Mouse (Mus musculus) skeletal muscle tissue, adult 2 months (tissue): ENCODE measurements around the gene Col18a1.

Experiments
- DNase-seq: peaks from one replicate; pipeline ENCODE4 v3.0.0-alpha.2; 2012; ENCODE audit warnings: low read depth, low spot score

The Col18a1 gene

DNA sequence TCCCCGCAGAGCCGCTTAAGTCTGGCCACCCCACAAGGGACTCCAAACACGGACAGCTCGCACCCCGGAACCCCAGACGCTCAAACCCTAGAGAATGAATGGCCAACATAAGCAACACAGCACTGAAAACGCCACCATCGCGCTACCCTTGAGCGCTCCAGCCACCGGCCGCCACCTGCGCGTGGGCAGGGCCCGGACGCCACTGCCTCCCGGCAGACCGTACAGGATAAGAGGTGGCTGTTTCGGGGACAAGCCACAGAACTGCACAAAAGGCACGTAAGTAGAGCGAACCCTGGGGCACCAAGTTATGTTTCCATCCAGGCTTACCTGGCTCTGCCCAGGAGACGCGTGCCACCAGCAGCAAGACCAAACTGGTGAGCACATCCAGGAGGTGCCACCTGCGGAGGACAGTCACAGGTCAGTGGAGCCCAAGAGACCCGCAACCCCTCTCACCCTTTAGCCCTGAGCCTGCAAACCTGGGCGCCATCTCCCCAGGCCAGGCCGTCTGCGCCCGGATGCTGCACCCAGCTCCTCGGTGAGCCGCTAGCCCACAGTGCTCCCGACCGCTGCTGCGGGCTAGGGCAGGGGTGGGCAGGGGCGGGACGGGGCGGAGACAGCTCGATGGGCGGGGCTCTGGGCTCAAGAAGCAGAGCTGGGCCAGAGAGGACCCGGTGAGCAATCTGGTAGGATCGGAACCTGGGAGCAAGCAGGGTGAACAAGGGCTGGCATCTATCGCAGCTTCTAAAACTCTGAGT is at the start of gene Col18a1:
TSS of gene Col18a1 (minus strand) at position 586 of the 755 bp plus-strand sequence.
- DNase-seq = no peak

DNA sequence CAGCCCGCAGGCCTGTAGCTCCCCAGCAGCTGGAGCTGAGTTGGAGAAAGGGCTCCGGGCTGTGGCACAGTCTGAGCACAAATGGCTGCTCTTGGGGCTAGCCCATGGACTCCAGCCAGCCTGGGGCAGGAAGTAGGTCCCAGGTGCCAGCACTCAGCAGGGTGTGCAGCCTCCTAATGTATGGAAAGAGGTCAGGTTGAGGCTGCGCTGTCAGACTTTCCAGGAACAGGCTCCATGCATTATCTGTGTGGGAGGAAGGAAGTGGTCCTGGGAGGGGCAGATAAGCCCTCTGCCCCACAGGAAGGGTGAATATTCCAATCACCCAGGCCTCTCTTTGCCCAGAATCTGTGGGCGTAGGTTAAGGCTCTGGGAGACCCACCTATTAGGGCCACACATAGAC is 49.3 kb upstream of the Col18a1 start:
- no peak for DNase-seq

DNA sequence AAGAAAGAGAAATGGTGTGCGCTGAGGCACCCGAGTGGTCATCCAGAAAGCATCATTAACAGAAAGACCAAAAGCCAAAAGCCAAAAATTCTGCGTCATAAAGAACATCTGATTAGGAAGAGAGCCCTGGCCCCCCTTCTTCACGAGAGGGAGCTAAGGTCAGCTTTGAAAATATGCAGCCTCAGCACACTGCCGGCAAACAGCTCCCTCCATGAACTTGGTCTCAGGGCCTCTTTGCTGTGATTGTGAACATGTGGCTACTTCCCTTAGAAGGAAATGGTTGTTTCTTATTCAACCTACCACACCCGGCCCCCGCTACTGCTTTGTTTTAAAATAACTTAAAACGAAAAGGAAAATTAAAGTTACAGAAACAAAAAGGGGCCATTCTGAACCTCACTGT is 48.2 kb upstream of the Col18a1 start:
- DNase-seq = no peak

DNA sequence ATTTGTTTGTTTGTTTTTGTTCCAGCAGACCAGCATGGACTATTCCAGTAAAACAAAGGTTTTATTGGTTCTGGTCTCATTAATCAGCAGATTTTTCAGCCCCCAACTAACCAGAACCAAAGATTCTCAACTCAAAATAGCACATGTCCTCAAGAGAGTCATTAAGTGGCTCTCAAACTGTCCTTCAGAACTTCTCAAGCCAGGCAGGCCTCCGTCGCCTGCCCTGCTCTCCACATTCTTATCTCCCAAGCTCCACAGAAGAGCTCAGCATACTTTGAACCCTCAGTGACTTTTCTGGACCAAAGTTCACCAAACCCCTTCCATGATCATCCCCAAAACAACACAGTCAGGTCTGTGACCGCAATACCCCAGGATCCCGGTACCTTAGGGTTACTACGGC is 47.1 kb upstream of the Col18a1 start:
- DNase-seq = no peak

DNA sequence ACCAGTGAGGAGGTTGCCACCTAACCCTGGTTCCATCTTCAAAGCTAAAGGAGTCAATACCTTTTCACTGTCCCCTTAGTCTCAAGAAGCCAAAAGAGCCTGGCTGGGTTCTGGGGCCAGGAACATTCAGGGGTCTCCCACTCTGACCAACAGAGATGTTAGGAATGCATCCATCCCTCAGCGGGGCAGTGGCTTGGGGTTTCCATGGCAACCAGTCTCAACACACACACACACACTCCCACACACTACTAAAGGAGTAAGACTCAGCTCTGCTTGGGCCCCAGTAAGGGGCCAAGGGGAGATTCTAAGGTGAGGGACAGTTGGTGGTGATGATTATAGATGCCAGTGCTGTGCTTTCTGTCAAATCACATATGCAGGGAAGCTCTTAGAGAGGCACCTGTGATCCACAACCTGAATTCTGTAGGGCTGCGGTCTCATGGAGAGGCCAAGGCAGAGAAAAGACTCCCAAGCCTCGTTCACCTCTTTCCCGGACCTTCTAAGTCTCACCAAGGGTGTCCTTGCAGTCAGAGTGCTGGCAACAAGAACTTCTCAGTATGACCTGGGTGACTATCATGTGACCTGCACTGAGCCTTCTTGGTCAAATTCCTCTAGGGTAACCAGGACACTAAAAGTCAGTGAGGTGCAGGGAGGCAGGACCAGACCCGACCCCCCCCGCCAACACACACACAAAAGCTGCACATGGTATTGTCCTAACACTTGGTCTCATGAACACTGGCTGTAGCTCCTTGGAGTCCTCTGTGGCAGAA is 46.2 kb upstream of the Col18a1 start:
- no peak for DNase-seq

DNA sequence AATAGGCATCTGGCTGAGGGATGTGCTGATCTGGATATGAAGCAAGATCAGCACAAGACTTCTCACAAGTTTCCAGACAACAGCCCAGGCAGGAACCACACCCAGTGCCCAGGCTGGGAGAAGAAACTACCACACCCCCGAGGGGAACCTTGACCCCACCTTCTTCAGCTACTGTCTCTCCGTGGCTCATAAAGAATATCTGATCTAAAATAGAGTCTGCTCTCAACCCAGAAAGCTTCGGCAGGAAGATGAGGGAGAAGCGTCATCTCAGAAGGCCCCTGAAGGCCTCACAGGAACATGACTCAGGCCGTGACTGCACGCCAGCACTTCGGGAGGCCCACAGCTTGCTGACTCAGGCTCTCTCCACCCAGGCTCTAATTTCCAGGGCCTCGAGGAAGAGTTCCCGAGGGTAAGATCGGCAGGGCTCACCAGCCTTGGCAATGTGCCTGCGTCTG is 44.8 kb upstream of the Col18a1 start:
- peak; percentile 89 for DNase-seq

DNA sequence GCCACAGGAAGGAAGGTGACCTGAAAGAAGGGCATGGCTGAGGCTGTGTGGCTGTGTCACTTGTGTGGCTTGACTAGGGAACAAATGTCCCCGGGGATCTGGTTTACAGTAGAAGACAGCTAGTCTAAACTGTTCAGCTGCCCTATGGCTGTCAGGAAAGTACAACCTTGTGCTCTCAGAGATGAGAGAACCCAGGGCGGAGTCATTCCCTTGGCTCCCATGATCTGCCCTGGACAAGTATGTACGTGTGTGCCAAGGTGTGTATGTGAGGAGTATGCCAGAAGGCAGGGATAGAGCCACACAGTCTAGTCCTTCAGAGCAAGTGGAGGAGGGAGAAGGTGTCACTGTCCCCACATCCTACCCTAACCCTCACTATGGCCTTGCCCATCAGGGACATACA is 44.3 kb upstream of the Col18a1 start:
- DNase-seq = no peak

DNA sequence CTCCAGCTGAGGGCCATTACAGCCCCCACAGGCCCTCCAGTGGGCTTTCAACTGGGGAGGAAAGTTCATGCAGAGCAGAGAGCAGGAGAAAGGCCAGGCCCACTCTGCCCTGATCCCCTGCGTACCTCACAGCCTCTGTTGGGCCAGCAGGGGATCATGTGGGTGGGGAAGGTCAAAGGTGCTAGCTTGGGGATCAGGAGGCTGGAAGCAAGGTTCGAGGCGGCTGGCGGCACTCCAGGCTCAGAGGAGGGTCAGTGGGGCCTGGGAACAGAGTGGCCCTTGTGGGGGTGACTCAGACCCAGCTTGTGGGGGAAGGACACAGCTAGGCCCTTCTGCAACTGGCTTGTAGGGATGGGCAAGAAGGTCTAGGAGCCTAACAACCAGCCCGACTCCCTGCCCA is 42.9 kb upstream of the Col18a1 start:
- no peak for DNase-seq

DNA sequence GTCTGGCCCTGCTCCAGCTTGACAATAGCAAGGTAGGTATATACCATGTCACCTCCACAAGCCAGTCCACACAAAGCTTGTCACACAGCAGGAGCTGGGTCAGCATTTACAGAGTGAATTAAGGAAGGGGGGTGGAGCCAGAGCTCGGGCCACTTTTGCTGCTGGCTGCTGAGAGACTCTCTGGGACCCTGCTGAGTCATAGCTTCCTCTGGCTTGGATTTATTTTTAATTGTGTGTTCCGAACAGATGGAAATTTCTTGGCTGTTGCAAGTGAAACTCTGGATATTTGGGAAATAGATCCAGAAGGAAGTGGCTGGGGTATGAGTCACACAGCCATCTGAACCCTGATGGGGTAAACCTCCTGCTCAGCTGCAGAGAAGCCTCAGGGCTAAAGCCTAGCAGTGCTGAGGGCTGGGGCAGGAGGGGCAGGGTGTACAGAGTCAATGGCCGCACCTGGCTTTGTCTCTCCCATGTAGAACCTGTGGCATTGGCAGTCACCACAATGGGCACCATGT is 40.3 kb upstream of the Col18a1 start:
- peak; percentile 81 for DNase-seq

DNA sequence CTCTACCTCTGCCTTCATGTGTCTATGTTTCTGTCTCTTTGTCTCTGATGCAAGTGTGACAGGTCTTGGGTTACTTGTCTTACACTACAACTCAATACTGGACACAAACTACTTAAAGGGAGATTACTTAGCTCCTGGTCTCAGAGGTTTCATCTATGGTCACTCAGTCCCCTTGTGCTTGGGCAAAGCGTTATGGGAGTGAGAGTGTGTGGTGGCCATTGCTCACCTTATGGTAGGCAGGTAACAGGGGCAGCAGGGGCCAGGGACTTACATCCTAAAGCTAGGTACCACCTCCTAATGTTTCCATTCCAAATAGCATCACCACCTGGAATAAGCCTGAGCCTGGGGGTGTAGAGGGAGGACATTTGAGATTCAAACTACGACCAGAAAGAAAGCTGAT is 39.8 kb upstream of the Col18a1 start:
- no peak for DNase-seq

DNA sequence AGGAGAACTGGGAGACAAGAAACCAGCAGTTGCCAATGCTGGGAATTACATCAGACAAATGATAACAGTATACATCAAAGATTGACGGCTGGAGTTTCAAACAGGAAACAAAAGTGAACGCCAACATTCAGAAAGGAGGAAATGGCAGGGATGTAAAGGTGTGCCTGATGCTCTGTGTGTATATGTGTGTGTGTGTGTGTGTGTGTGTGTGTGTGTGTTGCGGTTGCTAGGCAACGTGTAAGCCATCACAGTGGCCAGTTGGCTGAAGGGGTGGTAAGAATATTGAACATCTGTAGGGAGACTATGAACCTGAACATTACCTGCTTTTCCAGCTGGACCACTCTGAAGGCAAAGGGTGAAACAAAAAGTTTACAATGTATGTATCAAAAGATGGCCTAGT is 37.6 kb upstream of the Col18a1 start:
- no peak for DNase-seq

DNA sequence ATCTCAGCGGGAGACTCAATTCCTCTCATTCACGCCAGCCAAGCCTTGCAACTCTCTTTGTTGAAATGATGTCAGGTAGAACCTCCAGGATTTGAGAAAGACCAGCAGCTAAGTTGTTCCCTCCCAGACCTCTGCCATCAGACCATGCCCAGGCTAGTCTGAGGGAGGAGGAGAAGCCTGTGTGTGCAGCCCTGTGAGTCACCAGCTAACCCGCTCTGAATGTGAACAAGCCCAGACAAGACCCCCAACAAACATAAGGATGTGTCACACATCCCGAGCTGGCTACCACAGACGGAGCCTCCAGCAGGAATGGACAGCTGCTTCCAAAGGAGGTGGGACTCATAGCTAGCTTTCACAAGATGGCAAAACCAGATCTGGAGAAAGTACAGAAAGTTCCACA is 35.6 kb upstream of the Col18a1 start:
- DNase-seq = no peak

DNA sequence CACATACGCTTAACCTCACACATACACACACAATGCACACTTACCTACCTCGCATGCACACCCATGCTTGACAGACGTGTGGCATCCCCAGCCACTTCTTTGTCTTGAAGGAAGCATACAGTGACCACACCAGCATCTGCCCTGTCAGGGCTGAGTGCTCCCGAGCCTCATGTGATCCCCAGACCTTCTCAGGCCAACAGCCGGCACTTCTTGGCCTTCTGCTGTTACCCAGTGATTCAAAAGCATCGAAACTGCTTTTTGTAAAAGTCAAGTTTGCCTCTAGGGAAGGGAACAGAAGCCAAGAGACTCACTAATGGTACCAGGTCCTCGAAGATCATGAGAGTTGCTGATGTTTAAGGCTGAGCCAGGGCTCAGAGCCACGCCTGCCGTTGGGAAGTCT is 33.9 kb upstream of the Col18a1 start:
- peak; percentile 32 for DNase-seq

DNA sequence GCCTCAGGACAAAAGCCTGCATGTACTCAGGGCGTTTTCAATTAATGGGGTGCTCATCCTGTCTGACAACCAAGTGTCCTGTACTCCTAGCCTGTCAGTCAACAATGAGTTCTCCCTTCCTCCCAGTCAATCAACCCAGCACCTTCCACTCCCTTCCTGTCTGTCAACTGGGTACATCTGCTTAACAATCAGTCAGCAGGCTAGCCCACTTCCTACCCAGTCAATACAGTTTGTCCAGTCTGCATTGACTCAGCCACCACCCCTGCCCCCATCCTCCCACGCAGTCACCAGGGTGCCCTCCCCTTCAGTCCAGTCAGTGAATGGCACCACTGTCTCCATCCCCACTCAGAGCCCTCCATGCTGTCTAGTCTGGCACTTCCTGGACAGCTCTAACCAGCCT is 32.9 kb upstream of the Col18a1 start:
- DNase-seq = no peak

DNA sequence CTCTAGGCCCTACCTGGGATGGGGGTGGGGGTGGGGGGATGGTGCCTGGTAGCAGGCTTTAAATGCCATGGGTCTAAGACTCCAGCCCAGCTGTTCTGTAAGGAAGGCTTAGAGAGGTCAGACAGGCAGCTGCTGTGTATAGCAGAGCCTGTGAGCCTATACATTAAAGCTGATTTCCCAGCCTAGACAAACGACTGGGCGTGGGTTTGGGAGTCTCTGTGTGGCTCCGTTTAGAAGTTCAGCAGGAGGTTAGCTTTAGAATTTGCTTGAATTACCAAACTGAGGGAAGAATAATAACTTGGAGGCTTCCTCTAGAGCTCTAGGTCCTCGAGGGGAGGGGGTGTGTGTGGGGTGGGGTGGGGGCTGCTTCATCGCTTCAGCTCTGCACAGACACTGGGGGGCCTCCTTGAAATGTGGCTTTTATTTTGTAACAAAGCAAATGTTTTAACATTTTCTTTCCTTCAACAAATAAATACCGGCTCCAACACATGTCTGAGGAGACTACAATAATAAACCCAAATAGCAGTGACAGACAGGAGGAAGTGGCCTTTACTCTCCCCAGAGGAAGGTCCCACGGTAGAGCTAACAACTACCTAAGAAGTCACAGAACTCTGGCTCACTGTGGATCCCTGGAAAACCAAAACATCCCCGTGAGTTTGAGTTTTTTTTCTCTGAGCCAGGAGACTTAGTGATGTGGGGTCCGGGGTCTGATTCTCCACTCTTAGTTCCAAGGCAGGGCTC is 31.3 kb upstream of the Col18a1 start:
- no peak for DNase-seq

DNA sequence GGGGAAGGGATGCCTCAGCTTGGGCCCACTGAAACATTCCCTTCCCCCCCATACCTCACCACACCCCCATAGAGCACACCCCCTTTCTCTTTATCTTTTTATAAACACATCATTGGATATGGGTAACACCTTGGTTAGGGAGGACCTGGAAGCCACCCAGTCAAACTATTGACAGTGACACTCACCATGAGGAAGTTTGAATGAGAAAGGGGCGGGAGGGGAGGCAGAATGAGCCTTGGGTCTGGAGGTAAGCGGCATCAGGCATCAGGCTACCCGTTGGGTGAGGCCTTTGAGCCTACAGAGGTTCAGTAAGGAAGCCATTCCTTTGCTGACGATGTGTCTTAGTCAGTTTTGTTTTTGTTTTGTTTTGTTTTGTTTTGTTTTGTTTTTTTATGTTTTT is 30.3 kb upstream of the Col18a1 start:
- no peak for DNase-seq

DNA sequence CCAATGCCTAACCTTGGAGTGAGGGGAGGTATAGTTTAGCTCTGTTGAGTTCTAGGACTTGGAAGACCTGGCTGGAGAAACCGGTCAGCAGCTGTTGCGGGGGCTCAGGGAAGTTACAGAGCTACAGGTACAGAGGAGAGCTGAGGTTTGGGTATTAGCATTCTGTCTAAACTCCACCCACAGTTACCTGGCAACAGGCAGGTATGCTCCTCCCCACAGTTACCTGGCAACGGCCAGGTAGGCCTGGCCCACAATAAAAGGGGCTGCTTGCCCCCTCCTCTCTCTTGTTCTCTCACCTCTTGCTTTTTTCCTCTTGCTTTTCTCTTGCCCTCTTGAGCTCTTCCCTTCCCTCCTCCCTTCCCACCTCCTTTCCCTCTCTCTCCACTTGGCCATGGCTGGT is 29.8 kb upstream of the Col18a1 start:
- no peak for DNase-seq

DNA sequence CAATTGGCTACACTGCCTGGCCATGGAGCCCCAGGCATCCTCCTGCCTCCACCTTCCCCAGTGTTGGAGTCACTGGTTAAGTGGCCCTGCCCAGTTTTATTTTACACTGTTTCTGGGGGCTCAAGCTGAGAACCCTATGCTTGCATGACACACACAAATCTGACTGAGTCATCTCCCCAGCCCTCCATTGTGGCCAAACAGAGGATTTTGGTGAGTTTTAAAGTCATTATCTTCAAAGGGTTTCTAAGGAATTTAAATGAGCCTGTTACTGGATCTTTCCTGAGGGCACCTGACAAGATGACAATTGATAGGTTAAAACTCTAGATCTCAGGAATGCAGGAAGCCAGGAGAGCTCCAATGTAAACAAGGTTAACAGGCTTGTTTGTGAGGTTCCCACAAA is 27.1 kb upstream of the Col18a1 start:
- no peak for DNase-seq

DNA sequence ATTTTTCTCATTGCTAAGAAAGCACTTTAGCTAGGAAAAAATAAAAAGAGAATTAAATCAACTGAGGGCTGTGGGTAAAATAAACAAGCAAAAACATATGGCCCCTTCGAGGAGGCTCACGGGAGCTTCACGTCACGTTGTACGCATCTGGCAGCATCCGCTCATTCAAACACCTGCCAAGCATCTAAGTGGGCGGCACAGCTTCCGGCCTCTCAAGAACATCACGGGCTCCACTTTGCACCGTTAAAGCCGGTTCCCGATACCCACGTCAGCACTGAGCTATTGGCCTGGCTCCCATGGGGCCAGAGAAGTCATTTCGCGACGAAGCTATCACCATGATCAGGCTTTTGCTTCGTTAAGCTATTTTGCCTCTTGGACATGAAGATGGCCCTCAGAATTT is 26.4 kb upstream of the Col18a1 start:
- DNase-seq = no peak

DNA sequence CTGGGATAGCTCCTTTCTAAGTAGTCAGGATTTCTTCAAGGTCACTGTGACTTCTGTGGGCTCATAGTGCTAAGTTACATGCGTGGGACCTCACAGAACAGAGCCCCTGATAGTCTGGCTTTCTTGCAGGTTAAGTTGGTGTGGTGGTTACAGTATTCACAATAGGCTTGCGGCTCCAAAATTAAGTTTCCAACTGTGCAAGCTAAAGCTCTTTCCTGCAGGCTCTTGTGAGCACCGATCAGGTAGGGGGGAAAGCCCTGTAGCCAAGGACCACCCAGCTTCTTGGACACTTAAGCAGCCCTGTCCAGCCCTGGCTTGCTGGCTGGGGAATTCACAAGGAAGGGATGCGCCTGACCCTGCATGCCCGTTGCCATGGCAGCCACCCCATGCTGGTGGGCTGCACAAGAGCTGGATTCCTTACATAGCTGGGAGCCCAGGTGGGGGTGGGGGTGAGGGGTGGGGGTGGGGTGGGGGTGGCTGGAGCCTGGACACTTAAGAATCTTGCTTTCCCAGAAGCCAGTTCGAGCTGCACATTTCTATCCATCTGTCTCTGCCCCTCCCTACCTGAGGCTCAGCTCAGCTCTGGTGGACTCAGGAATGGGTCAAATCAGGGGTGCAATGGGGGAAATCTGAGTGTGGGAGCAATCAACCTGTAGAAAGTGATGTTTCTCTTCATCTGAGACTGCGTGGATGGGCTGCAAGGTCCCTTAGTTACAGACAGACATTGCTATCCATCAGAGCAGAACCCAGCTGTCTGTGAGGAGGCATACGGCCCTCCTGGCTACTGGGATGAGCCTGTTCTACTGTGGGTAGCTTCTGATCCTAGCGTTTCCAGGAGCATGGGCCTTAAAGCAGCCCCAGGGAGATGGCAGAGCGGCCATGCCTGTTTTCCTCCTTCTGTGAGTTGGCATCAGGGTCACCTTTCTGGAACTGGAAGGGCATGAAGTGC is 24.9 kb upstream of the Col18a1 start:
- DNase-seq = no peak

DNA sequence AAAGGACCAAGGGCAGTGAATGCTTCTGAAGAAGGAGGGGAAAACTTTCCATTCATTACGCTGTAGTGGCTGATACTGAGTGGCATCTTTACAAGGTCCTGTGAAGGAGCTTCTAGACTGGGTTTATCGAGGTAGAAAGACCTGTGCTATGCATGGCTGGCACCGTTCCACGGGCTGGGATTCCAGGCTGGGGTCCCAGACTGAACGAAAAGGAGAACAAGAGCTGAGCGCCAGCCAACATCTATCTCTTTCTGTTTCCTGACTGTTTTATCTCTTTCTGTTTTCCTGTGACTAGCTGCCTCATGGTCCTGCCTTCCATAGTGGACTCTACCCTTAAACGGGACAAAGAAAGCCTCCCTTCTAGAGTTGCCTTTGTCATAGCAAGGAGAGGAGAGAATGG is 21.1 kb upstream of the Col18a1 start:
- no peak for DNase-seq
